Mouse (Mus musculus) liver, embryonic 16.5 days (tissue): ENCODE measurements at regions not wholly inside any gene's neighbourhood (a gene's known extent, or its start where the extent isn't known, plus 50 kb on each side); places are given as distances from the start of the nearest gene placed in this dataset.

ENCODE experiments used
- ATAC-seq: fragments of 200-750 bp; cut with Nextera tagmentation; 2 replicates; pipeline ENCODE4 v1.8.0; 2017; ENCODE audit warnings: low read depth, mild to moderate bottlenecking, moderate number of reproducible peaks, moderate library complexity
- H3K27ac ChIP-seq: fragments of 300-500 bp; sonication (generic); 2 replicates; pipeline ENCODE4 v1.5.1; 2014; ENCODE audit warnings: mild to moderate bottlenecking, low read length
- H3K27me3 ChIP-seq: fragments of 300-500 bp; sonication (generic); 2 replicates; pipeline ENCODE4 v1.6.1; 2014; ENCODE audit warnings: low read depth, low read length, mixed read lengths; ENCODE audit not compliant: control insufficient read depth, insufficient read depth
- H3K36me3 ChIP-seq: fragments of 300-500 bp; sonication (generic); 2 replicates; pipeline ENCODE4 v1.6.1; 2014; ENCODE audit warnings: mild to moderate bottlenecking; ENCODE audit not compliant: control insufficient read depth, insufficient read depth
- H3K4me1 ChIP-seq: fragments of 300-500 bp; sonication (generic); 2 replicates; pipeline ENCODE4 v1.6.1; 2014; ENCODE audit warnings: low read depth, low read length, mixed read lengths; ENCODE audit not compliant: control insufficient read depth
- H3K4me2 ChIP-seq: fragments of 300-500 bp; sonication (generic); 2 replicates; pipeline ENCODE4 v1.6.1; 2014; ENCODE audit warnings: low read depth, low read length, mixed read lengths
- H3K4me3 ChIP-seq: fragments of 300-500 bp; sonication (generic); 2 replicates; pipeline ENCODE4 v1.5.1; 2014; ENCODE audit warnings: low read depth, mild to moderate bottlenecking, low read length
- H3K9ac ChIP-seq: fragments of 300-500 bp; sonication (generic); 2 replicates; pipeline ENCODE4 v1.6.1; 2014; ENCODE audit warnings: low read depth, low read length
- H3K9me3 ChIP-seq: fragments of 300-500 bp; sonication (generic); replicated peaks from 2 replicates; pipeline ENCODE4 v1.6.1; 2016; ENCODE audit warnings: low read length; ENCODE audit not compliant: control insufficient read depth
- WGBS: fragments of 180-500 bp; shearing (Covaris S2); extraction: QIAGEN DNeasy Blood & Tissue Kit; methylation state at CpG from one replicate; pipeline ENCODE4 v1.1.7; 2014; ENCODE audit not compliant: insufficient replicate concordance; 5-methylcytosine and 5-hydroxymethylcytosine counted together

GRCm38 (mm10) chr5:64401737-64402136, 245.6 kb downstream of the Tbc1d1 start:
- no peak for ATAC-seq
- no peak overlapping the region for H3K27ac ChIP-seq
- WGBS, result 71% methylated on average over 9 of the region's 9 CpGs
- no peaks in the 10 kb centered on the region for H3K36me3 ChIP-seq
- H3K4me3 ChIP-seq, result no peak overlapping the region
- H3K9me3 ChIP-seq, result no peaks in the 10 kb centered on the region
- no peaks in the 10 kb centered on the region for H3K27me3 ChIP-seq
- H3K4me2 ChIP-seq, result no peak overlapping the region
- no peak overlapping the region for H3K9ac ChIP-seq
- no peaks in the 10 kb centered on the region; the same call in 1 of the 2 replicates for H3K4me1 ChIP-seq

GRCm38 (mm10) chr5:64403077-64403981, 247.2 kb downstream of the Tbc1d1 start:
- 66% methylated on average over 11 of the region's 11 CpGs for WGBS
- Histone ChIP-seq H3K4me1 (no peaks in the 10 kb centered on the region; the same call in 1 of the 2 replicates), H3K4me3 (no peak overlapping the region), H3K4me2 (no peak overlapping the region), H3K36me3 (no peaks in the 10 kb centered on the region), H3K9me3 (no peaks in the 10 kb centered on the region), H3K27me3 (no peaks in the 10 kb centered on the region), H3K27ac (no peak overlapping the region), H3K9ac (no peak overlapping the region)
- ATAC-seq, result no peak

- no peak overlapping the region for H3K27ac ChIP-seq
- no peak overlapping the region for H3K4me2 ChIP-seq
- no peak overlapping the region for H3K9ac ChIP-seq
- no peaks in the 10 kb centered on the region; the same call in 1 of the 2 replicates for H3K4me1 ChIP-seq
- ATAC-seq, result no peak
- H3K36me3 ChIP-seq, result no peaks in the 10 kb centered on the region
- no peaks in the 10 kb centered on the region for H3K27me3 ChIP-seq
- WGBS, result 75% methylated on average over 7 of the region's 7 CpGs
- no peaks in the 10 kb centered on the region for H3K9me3 ChIP-seq
- H3K4me3 ChIP-seq, result no peak overlapping the region
Measured at GRCm38 (mm10) chr5:64403982-64404345, 247.9 kb downstream of the Tbc1d1 start.

- no peak overlapping the region for H3K4me3 ChIP-seq
- H3K27ac ChIP-seq, result no peak overlapping the region
- H3K4me2 ChIP-seq, result no peak overlapping the region
- 76% methylated on average over 5 of the region's 5 CpGs for WGBS
- no peaks in the 10 kb centered on the region for H3K27me3 ChIP-seq
- ATAC-seq, result no peak
- H3K36me3 ChIP-seq, result no peaks in the 10 kb centered on the region
- H3K4me1 ChIP-seq, result no peaks in the 10 kb centered on the region; the same call in 1 of the 2 replicates
- no peaks in the 10 kb centered on the region for H3K9me3 ChIP-seq
- no peak overlapping the region for H3K9ac ChIP-seq
Measured at GRCm38 (mm10) chr5:64404512-64404911, 248.4 kb downstream of the Tbc1d1 start.

- no peaks in the 10 kb centered on the region for H3K9me3 ChIP-seq
- peaks cover 8% of the 10 kb centered on the region for H3K4me1 ChIP-seq
- H3K4me2 ChIP-seq, result no peak overlapping the region
- no peak overlapping the region for H3K4me3 ChIP-seq
- H3K27ac ChIP-seq, result no peak overlapping the region
- no peaks in the 10 kb centered on the region for H3K27me3 ChIP-seq
- no peaks in the 10 kb centered on the region for H3K36me3 ChIP-seq
- H3K9ac ChIP-seq, result no peak overlapping the region
- ATAC-seq, result no peak
- WGBS, result 69% methylated on average over 3 of the region's 3 CpGs
Measured at GRCm38 (mm10) chr5:64408938-64409337, 252.8 kb downstream of the Tbc1d1 start.

GRCm38 (mm10) chr5:64410621-64411020, 254.5 kb downstream of the Tbc1d1 start:
- ATAC-seq, result peak; percentile 21; the same call in 1 of the 2 replicates

GRCm38 (mm10) chr5:64414519-64414918, 258.4 kb downstream of the Tbc1d1 start:
- Histone ChIP-seq H3K27me3 (no peaks in the 10 kb centered on the region), H3K9me3 (no peaks in the 10 kb centered on the region), H3K4me1 (peaks cover 13% of the 10 kb centered on the region), H3K27ac (no peak overlapping the region), H3K36me3 (no peaks in the 10 kb centered on the region), H3K4me3 (no peak overlapping the region), H3K9ac (no peak overlapping the region), H3K4me2 (0 out of 2 replicates have a peak overlapping the region, but pooled peaks have one; percentile 19)
- ATAC-seq, result peak; percentile 37; the same call in 1 of the 2 replicates
- 51% methylated on average over 5 of the region's 5 CpGs for WGBS

More at GRCm38 (mm10) chr5:64410621-64411020, 254.5 kb downstream of the Tbc1d1 start:
- Histone ChIP-seq H3K9me3 (no peaks in the 10 kb centered on the region), H3K27me3 (no peaks in the 10 kb centered on the region), H3K4me3 (no peak overlapping the region), H3K27ac (peak overlapping the region; percentile 40), H3K9ac (no peak overlapping the region), H3K36me3 (no peaks in the 10 kb centered on the region), H3K4me1 (peaks cover 13% of the 10 kb centered on the region), H3K4me2 (no peak overlapping the region)
- 30% methylated on average over 7 of the region's 7 CpGs for WGBS

- Histone ChIP-seq H3K4me2 (no peak overlapping the region), H3K9ac (no peak overlapping the region), H3K9me3 (no peaks in the 10 kb centered on the region), H3K27me3 (no peaks in the 10 kb centered on the region), H3K27ac (no peak overlapping the region), H3K4me1 (peaks cover 5% of the 10 kb centered on the region), H3K4me3 (no peak overlapping the region), H3K36me3 (no peaks in the 10 kb centered on the region)
- WGBS, result 65% methylated on average over 1 of the region's 1 CpGs
- ATAC-seq, result no peak
Measured at GRCm38 (mm10) chr5:64419395-64419794, 263.3 kb downstream of the Tbc1d1 start.
